Mouse (Mus musculus) embryonic fibroblast, embryonic 13.5 days (primary cell): Measurements from ENCODE around the gene Arhgap6.

Experiments used
- CTCF ChIP-seq: IDR thresholded peaks from 2 replicates; pipeline ENCODE4 v1.5.1; 2011; ENCODE audit warnings: mild to moderate bottlenecking, control low read depth, low read length, moderate library complexity, borderline replicate concordance; ENCODE audit not compliant: insufficient read depth
- POLR2A ChIP-seq: IDR thresholded peaks from 2 replicates; pipeline ENCODE4 v1.6.1; 2011; ENCODE audit warnings: low read depth, mild to moderate bottlenecking, control low read depth, low read length, moderate library complexity

GRCm38 (mm10) chrX:169102665-169103064, 307.8 kb downstream of the Arhgap6 start:
- TF ChIP-seq CTCF: no peak
- TF ChIP-seq POLR2A: no peak
